Mouse (Mus musculus): ENCODE measurements around the gene Odf3l1.

The Odf3l1 gene

GRCm38 (mm10) chr9:56881539-56882082, 17.1 kb upstream of the Odf3l1 start:
- DNase-seq, result no peak

GRCm38 (mm10) chr9:56880790-56881189, 16.3 kb upstream of the Odf3l1 start:
- peak in 1 of 2 experiments; percentile 36 for DNase-seq

- DNase-seq, result no peak
Observed at GRCm38 (mm10) chr9:56877284-56877683, 12.8 kb upstream of the Odf3l1 start.

- no peak for DNase-seq
Observed at GRCm38 (mm10) chr9:56876784-56877183, 12.3 kb upstream of the Odf3l1 start.

GRCm38 (mm10) chr9:56873097-56873496, 8.6 kb upstream of the Odf3l1 start:
- DNase-seq, result no peak

- DNase-seq, result no peak
Observed at GRCm38 (mm10) chr9:56872105-56872903, 7.8 kb upstream of the Odf3l1 start.

GRCm38 (mm10) chr9:56871191-56871590, 6.7 kb upstream of the Odf3l1 start:
- no peak for DNase-seq

- DNase-seq, result no peak
Observed at GRCm38 (mm10) chr9:56870778-56871177, 6.3 kb upstream of the Odf3l1 start.

GRCm38 (mm10) chr9:56869552-56869951, 5.1 kb upstream of the Odf3l1 start:
- no peak for DNase-seq

GRCm38 (mm10) chr9:56868292-56868691, 3.8 kb upstream of the Odf3l1 start:
- peak in 1 of 2 experiments; percentile 17 for DNase-seq

GRCm38 (mm10) chr9:56866430-56866829, 2.0 kb upstream of the Odf3l1 start:
- DNase-seq, result no peak

GRCm38 (mm10) chr9:56865673-56866400, 1.4 kb upstream of the Odf3l1 start:
- no peak for DNase-seq

- DNase-seq, result peak in 1 of 2 experiments; percentile 24
Observed at GRCm38 (mm10) chr9:56864832-56865231, 353 bp upstream of the Odf3l1 start, which contains the start of gene Cspg4. Cspg4 (plus strand) TSS chr9:56865033.

- DNase-seq, result no peak
Observed at GRCm38 (mm10) chr9:56862863-56863262, 1.6 kb downstream of the Odf3l1 start.

GRCm38 (mm10) chr9:56860486-56861269, 3.8 kb downstream of the Odf3l1 start:
- no peak for DNase-seq

GRCm38 (mm10) chr9:56860035-56860434, 4.4 kb downstream of the Odf3l1 start:
- DNase-seq, result no peak

- no peak for DNase-seq
Observed at GRCm38 (mm10) chr9:56857463-56857862, 7.0 kb downstream of the Odf3l1 start.

GRCm38 (mm10) chr9:56851778-56852177, 12.7 kb downstream of the Odf3l1 start:
- no peak for DNase-seq

- no peak for DNase-seq
Observed at GRCm38 (mm10) chr9:56850905-56851252, 13.6 kb downstream of the Odf3l1 start.

- DNase-seq, result no peak
Observed at GRCm38 (mm10) chr9:56850128-56850904, 14.2 kb downstream of the Odf3l1 start.

- DNase-seq, result peak; percentile 78 to 89
Observed at GRCm38 (mm10) chr9:56847523-56847922, 17.0 kb downstream of the Odf3l1 start.

GRCm38 (mm10) chr9:56844644-56845043, 19.8 kb downstream of the Odf3l1 start:
- no peak for DNase-seq
